Mouse (Mus musculus) liver, adult 2 months (tissue): ENCODE results near the gene Hrh2.

Source experiments
- CTCF ChIP-seq: fragments of 200-500 bp; IDR thresholded peaks from 2 replicates; pipeline ENCODE4 v1.5.1; 2011; ENCODE audit warnings: low read depth, low read length, control low read depth
- POLR2A ChIP-seq: fragments of 200-500 bp; IDR thresholded peaks from 2 replicates; pipeline ENCODE4 v1.6.1; 2011; ENCODE audit warnings: low read length, control low read depth; ENCODE audit not compliant: insufficient read depth; ENCODE audit errors: extremely low read depth

- no peak for TF ChIP-seq POLR2A
- no peak for TF ChIP-seq CTCF
Measured at GRCm38 (mm10) chr13:54209476-54210253, 17.7 kb downstream of the Hrh2 start.
